In genomic region chr6:91383303-91383702, GRCm38 (mm10) we compare ENCODE assay signal across 16 mouse cellular contexts. TPM values are rescaled to one million over a fixed set of nuclear protein-coding genes. Genes with fewer than 3 reads are reported as not detected.
DNase-seq lines count a peak whose midpoint lies in the region; ATAC-seq and TF ChIP-seq lines count a peak whose summit lies in the region.
"Had no signal": no experiment of that assay in that cellular context is flagged by ENCODE, and none has a peak within 500 bp of the region (broad histone marks: within the 10 kb centered on the region; RNA-seq: fewer than 3 reads in every experiment).

No protein-coding gene starts in this region.

- no peak overlapping the region for H3K4me3 ChIP-seq in cerebellum, adult 2 months (replicated peaks; ENCODE audit: insufficient read depth, low read depth, low read length)
- no peak overlapping the region for H3K4me3 ChIP-seq in lung, postnatal 0 days (ENCODE audit: low read depth, low read length)
- H3K4me3 ChIP-seq: embryonic facial prominence, embryonic 10.5 days; embryonic facial prominence, embryonic 12.5 days; forebrain, embryonic 13.5 days; forebrain, embryonic 15.5 days had no signal

- no peak for TF ChIP-seq CTCF in cerebellum, adult 2 months (IDR thresholded peaks at IDR 0.05; ENCODE audit: borderline replicate concordance, insufficient read depth, low read depth, low read length)
- TF ChIP-seq CTCF in lung, postnatal 0 days (IDR thresholded peaks at IDR 0.05): no peak

- H3K27ac ChIP-seq in cerebellum, adult 2 months (ENCODE audit: insufficient read depth, low read length): peak overlapping the region; percentile 62
- no peak overlapping the region for H3K27ac ChIP-seq in lung, postnatal 0 days (ENCODE audit: low read length)
- H3K27ac ChIP-seq: embryonic facial prominence, embryonic 10.5 days; embryonic facial prominence, embryonic 12.5 days; forebrain, embryonic 13.5 days; forebrain, embryonic 15.5 days had no signal

- no peaks in the 10 kb centered on the region for H3K9me3 ChIP-seq in lung, postnatal 0 days (ENCODE audit: low read length)
- H3K9me3 ChIP-seq: embryonic facial prominence, embryonic 10.5 days; embryonic facial prominence, embryonic 12.5 days; forebrain, embryonic 13.5 days; forebrain, embryonic 15.5 days had no signal

- peak; percentile 35 for ATAC-seq in lung, postnatal 0 days
- ATAC-seq: forebrain, embryonic 13.5 days; forebrain, embryonic 15.5 days; forebrain, postnatal 0 days had no signal

- H3K9ac ChIP-seq in lung, postnatal 0 days (replicated peaks; ENCODE audit: low read depth): no peak overlapping the region
- H3K9ac ChIP-seq: embryonic facial prominence, embryonic 12.5 days; forebrain, embryonic 13.5 days; forebrain, embryonic 15.5 days; forebrain, postnatal 0 days had no signal

- no peaks in the 10 kb centered on the region for H3K36me3 ChIP-seq in lung, postnatal 0 days (ENCODE audit: insufficient read depth, low read length)
- H3K36me3 ChIP-seq: embryonic facial prominence, embryonic 10.5 days; embryonic facial prominence, embryonic 12.5 days had no signal

- peaks cover 63% of the 10 kb centered on the region for H3K4me1 ChIP-seq in cerebellum, adult 2 months (ENCODE audit: control insufficient read depth, insufficient read depth, low read length)
- 0 out of 2 replicates have a peak, but pooled peaks cover 6% of the 10 kb centered on the region for H3K4me1 ChIP-seq in lung, postnatal 0 days (ENCODE audit: insufficient read depth, low read depth, low read length)
- H3K4me1 ChIP-seq: embryonic facial prominence, embryonic 10.5 days; embryonic facial prominence, embryonic 12.5 days had no signal

- 8% methylated on average over 1 of the region's 1 CpGs for WGBS in cerebellum, adult 2 months
- 50% methylated on average over 1 of the region's 1 CpGs for WGBS in lung, postnatal 0 days

- TF ChIP-seq EP300 in lung, postnatal 0 days (IDR thresholded peaks at IDR 0.05): no peak

- H3K4me2 ChIP-seq in lung, postnatal 0 days (replicated peaks; ENCODE audit: low read depth, low read length): no peak overlapping the region
- H3K4me2 ChIP-seq: embryonic facial prominence, embryonic 12.5 days; forebrain, embryonic 13.5 days; forebrain, embryonic 15.5 days had no signal

- DNase-seq in cerebellum, adult 2 months: peak; percentile 41 to 62
- no peak for DNase-seq in cerebellum, adult 11-12 months
- DNase-seq in cerebellum, adult 9-11 months: peak; percentile 53
- DNase-seq in cerebellum, postnatal 4 days (ENCODE audit: low spot score in 2 of 2): no peak
- DNase-seq in lung, postnatal 0 days (ENCODE audit: low spot score): no peak
- no peak for DNase-seq in lung, adult 18-20 months
- no peak for DNase-seq in frontal cortex, postnatal 10 days (ENCODE audit: low spot score in 2 of 2)
- DNase-seq: adrenal gland, adult 2 months; adrenal gland, postnatal 10 days; adrenal gland, postnatal 25 days; forebrain, postnatal 0 days had no signal

- TF ChIP-seq POLR2A in cerebellum, adult 2 months (IDR thresholded peaks at IDR 0.05; ENCODE audit: borderline replicate concordance, insufficient read depth, low read length): no peak

- H3K27me3 ChIP-seq in cerebellum, adult 2 months (ENCODE audit: control insufficient read depth, insufficient read depth, low read length): no peaks in the 10 kb centered on the region
- H3K27me3 ChIP-seq in lung, postnatal 0 days (replicated peaks; ENCODE audit: insufficient read depth, low read length): no peaks in the 10 kb centered on the region
- H3K27me3 ChIP-seq: embryonic facial prominence, embryonic 12.5 days; forebrain, embryonic 13.5 days; forebrain, embryonic 15.5 days had no signal

RNA-seq across cellular contexts. Expression of gene Wnt7a, which starts 27.9 kb away (rescaled TPM):
- polyA plus RNA-seq in cerebellum, adult 2 months (2012; rRNA removed): 40.7 and 47.2 TPM in 2 replicates
- polyA plus RNA-seq in lung, postnatal 0 days (2015; fragmentation: Nextera tagmentation; extraction: Ambion mirVana): 7.8 and 8.9 TPM in 2 replicates
- polyA plus RNA-seq: adrenal gland, adult 2 months; C2C12 had no signal

Comparison
In these comparisons a context has a peak if more than half of its experiments do, and no peak if none do; other contexts are left out.
1. DNase-seq: peak in cerebellum, adult 2 months (2 of 2) and cerebellum, adult 9-11 months (single experiment); none in cerebellum, adult 11-12 months (single experiment), cerebellum, postnatal 4 days (0 of 2), lung, postnatal 0 days (single experiment), lung, adult 18-20 months (0 of 2) and frontal cortex, postnatal 10 days (0 of 2).